Mouse (Mus musculus): ENCODE data around the gene Pde4d. TPM values are rescaled to one million over a fixed set of nuclear protein-coding genes. Genes with fewer than 3 reads are reported as not detected.

Gene Pde4d
- polyA plus RNA-seq, 1 experiment from 2014 or later = 29.2 TPM

DNA sequence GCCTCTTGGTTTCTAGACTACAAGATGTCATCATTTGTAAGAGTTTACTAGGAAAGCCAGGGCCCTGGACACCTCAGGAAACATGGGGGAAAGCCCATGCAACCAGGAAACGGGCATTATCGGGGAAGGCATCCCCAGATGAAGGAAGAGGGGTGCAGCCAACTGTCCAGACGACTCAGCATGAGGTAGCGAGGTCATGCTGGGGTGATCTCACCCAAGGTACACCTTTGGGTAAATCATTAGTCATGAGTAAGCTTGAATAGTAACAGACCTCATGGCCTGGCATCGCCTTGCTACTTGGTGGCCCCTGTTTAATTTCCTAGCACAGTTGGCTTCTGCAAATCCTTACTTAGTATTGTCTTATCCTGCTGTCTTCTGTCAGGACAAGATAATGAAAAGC lies 1105.8 kb downstream of the Pde4d start:
- H3K36me3 ChIP-seq (ENCODE audit: control insufficient read depth, insufficient read depth, low read length) = no peaks in the 10 kb centered on the region
- ATAC-seq (ENCODE audit: insufficient number of reproducible peaks, insufficient read depth, low FRiP score, low read depth) = no peak
- H3K4me1 ChIP-seq (ENCODE audit: control insufficient read depth in 2 of 2, insufficient read depth in 2 of 2, low read length in 2 of 2) = no peaks in the 10 kb centered on the region
- 73% methylated on average over 5 of the region's 5 CpGs for WGBS
- H3K27ac ChIP-seq (replicated peaks in 1 of 2; ENCODE audit: control insufficient read depth in 1 of 2, insufficient read depth in 1 of 2, low read depth in 2 of 2, low read length in 2 of 2) = no peak overlapping the region
- H3K9ac ChIP-seq (ENCODE audit: low read length) = no peak overlapping the region
- H3K4me2 ChIP-seq (ENCODE audit: low read length) = no peak overlapping the region
- H3K4me3 ChIP-seq (ENCODE audit: control insufficient read depth in 1 of 2, insufficient read depth in 1 of 2, low read depth in 1 of 2, low read length in 2 of 2) = no peak overlapping the region
- H3K9me3 ChIP-seq (ENCODE audit: control insufficient read depth, low read length) = no peaks in the 10 kb centered on the region
- H3K27me3 ChIP-seq (ENCODE audit: control insufficient read depth, insufficient read depth, low read length) = no peaks in the 10 kb centered on the region

GRCm38 (mm10) chr13:109556853-109557252 lies 1107.1 kb downstream of the Pde4d start:
- no peak overlapping the region for H3K27ac ChIP-seq (replicated peaks in 1 of 2; ENCODE audit: control insufficient read depth in 1 of 2, insufficient read depth in 1 of 2, low read depth in 2 of 2, low read length in 2 of 2)
- H3K9me3 ChIP-seq (ENCODE audit: control insufficient read depth, low read length) = no peaks in the 10 kb centered on the region
- H3K4me2 ChIP-seq (ENCODE audit: low read length) = no peak overlapping the region
- H3K4me3 ChIP-seq (ENCODE audit: control insufficient read depth in 1 of 2, insufficient read depth in 1 of 2, low read depth in 1 of 2, low read length in 2 of 2) = no peak overlapping the region
- no peak for ATAC-seq (ENCODE audit: insufficient number of reproducible peaks, insufficient read depth, low FRiP score, low read depth)
- H3K36me3 ChIP-seq (ENCODE audit: control insufficient read depth, insufficient read depth, low read length) = no peaks in the 10 kb centered on the region
- no peaks in the 10 kb centered on the region for H3K4me1 ChIP-seq (ENCODE audit: control insufficient read depth in 2 of 2, insufficient read depth in 2 of 2, low read length in 2 of 2)
- 82% methylated on average over 4 of the region's 4 CpGs for WGBS
- no peak overlapping the region for H3K9ac ChIP-seq (ENCODE audit: low read length)
- no peaks in the 10 kb centered on the region for H3K27me3 ChIP-seq (ENCODE audit: control insufficient read depth, insufficient read depth, low read length)

- Histone ChIP-seq H3K4me2 (ENCODE audit: low read length) (no peak overlapping the region), H3K4me3 (ENCODE audit: control insufficient read depth in 1 of 2, insufficient read depth in 1 of 2, low read depth in 1 of 2, low read length in 2 of 2) (no peak overlapping the region), H3K4me1 (ENCODE audit: control insufficient read depth in 2 of 2, insufficient read depth in 2 of 2, low read length in 2 of 2) (no peaks in the 10 kb centered on the region), H3K9me3 (ENCODE audit: control insufficient read depth, low read length) (no peaks in the 10 kb centered on the region), H3K9ac (ENCODE audit: low read length) (no peak overlapping the region), H3K27ac (replicated peaks in 1 of 2; ENCODE audit: control insufficient read depth in 1 of 2, insufficient read depth in 1 of 2, low read depth in 2 of 2, low read length in 2 of 2) (no peak overlapping the region), H3K27me3 (ENCODE audit: control insufficient read depth, insufficient read depth, low read length) (no peaks in the 10 kb centered on the region), H3K36me3 (ENCODE audit: control insufficient read depth, insufficient read depth, low read length) (no peaks in the 10 kb centered on the region)
- WGBS = 71% methylated on average over 12 of the region's 12 CpGs
- ATAC-seq (ENCODE audit: insufficient number of reproducible peaks, insufficient read depth, low FRiP score, low read depth) = no peak
Observed at GRCm38 (mm10) chr13:109558341-109559257, 1108.9 kb downstream of the Pde4d start.

GRCm38 (mm10) chr13:109560261-109560660 lies 1110.5 kb downstream of the Pde4d start:
- Histone ChIP-seq H3K4me1 (ENCODE audit: control insufficient read depth in 2 of 2, insufficient read depth in 2 of 2, low read length in 2 of 2) (no peaks in the 10 kb centered on the region), H3K27ac (replicated peaks in 1 of 2; ENCODE audit: control insufficient read depth in 1 of 2, insufficient read depth in 1 of 2, low read depth in 2 of 2, low read length in 2 of 2) (no peak overlapping the region), H3K4me3 (ENCODE audit: control insufficient read depth in 1 of 2, insufficient read depth in 1 of 2, low read depth in 1 of 2, low read length in 2 of 2) (no peak overlapping the region), H3K4me2 (ENCODE audit: low read length) (no peak overlapping the region), H3K9ac (ENCODE audit: low read length) (no peak overlapping the region), H3K36me3 (ENCODE audit: control insufficient read depth, insufficient read depth, low read length) (no peaks in the 10 kb centered on the region), H3K9me3 (ENCODE audit: control insufficient read depth, low read length) (no peaks in the 10 kb centered on the region), H3K27me3 (ENCODE audit: control insufficient read depth, insufficient read depth, low read length) (no peaks in the 10 kb centered on the region)
- ATAC-seq (ENCODE audit: insufficient number of reproducible peaks, insufficient read depth, low FRiP score, low read depth) = no peak
- 75% methylated on average over 4 of the region's 4 CpGs for WGBS

DNA sequence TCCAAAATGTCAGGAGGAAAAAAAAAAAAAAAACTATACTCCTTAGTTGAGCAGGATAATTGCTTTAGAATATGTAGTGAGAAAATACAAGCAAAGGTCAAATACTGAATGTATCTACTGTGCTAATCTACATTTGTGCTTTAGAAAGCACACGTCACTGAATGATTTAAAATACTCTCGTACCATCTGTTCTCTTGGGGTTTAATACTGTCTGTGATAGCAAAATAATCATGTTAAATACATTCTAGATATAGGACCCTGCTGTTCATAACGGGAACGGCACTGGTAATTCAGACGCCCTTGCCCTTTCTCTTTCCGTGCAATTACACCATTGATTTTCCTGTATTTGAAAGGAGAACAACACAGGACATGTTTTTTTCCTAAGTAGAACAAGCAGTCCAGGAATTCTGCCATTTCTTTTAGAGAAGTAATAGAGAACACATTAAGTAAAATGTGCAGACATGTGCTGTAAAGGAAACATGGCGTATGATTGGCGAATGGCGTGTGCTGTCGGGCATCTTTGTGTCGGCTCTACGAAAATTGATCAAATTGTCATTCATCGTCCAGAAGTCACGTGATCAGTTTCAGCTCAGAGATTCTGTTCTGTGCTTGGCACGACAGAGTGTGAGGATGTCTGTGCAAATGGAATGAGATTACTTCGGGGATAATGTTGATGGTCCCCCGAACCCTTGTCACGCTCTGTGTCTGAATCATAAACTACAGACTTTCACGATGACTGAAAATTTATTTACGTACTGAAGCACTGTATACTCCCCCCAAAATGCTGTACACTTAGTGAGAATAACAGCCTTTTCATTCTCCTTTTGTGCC lies 1119.1 kb downstream of the Pde4d start:
- Histone ChIP-seq H3K4me2 (ENCODE audit: low read length) (no peak overlapping the region), H3K9ac (ENCODE audit: low read length) (no peak overlapping the region), H3K27me3 (ENCODE audit: control insufficient read depth, insufficient read depth, low read length) (no peaks in the 10 kb centered on the region), H3K36me3 (ENCODE audit: control insufficient read depth, insufficient read depth, low read length) (no peaks in the 10 kb centered on the region), H3K27ac (replicated peaks in 1 of 2; ENCODE audit: control insufficient read depth in 1 of 2, insufficient read depth in 1 of 2, low read depth in 2 of 2, low read length in 2 of 2) (no peak overlapping the region), H3K4me1 (ENCODE audit: control insufficient read depth in 2 of 2, insufficient read depth in 2 of 2, low read length in 2 of 2) (no peaks in the 10 kb centered on the region), H3K9me3 (ENCODE audit: control insufficient read depth, low read length) (no peaks in the 10 kb centered on the region), H3K4me3 (ENCODE audit: control insufficient read depth in 1 of 2, insufficient read depth in 1 of 2, low read depth in 1 of 2, low read length in 2 of 2) (no peak overlapping the region)
- no peak for ATAC-seq (ENCODE audit: insufficient number of reproducible peaks, insufficient read depth, low FRiP score, low read depth)
- 89% methylated on average over 20 of the region's 20 CpGs for WGBS

- no peak for ATAC-seq (ENCODE audit: insufficient number of reproducible peaks, insufficient read depth, low FRiP score, low read depth)
- no peak overlapping the region for H3K27ac ChIP-seq (replicated peaks in 1 of 2; ENCODE audit: control insufficient read depth in 1 of 2, insufficient read depth in 1 of 2, low read depth in 2 of 2, low read length in 2 of 2)
Observed at GRCm38 (mm10) chr13:109569491-109569890, 1119.7 kb downstream of the Pde4d start.

DNA sequence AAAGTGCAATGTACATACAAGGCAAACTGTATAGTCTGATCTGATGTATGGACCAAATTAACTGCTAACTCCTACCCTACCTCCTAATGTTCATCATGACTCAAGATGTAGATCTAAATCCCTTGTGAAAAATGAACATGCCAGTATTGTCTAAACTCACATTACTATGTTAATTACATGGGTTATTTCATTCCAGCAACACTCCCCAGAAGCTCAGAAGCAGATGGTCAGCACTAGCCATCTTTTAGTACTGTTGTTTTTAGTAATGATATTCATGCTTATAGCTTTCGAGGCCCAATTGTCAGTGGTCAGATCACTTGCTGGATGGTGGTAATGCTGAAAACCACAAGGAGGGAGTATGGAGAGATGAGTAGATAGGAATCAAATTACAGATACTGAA lies 1127.0 kb downstream of the Pde4d start:
- H3K9ac ChIP-seq (ENCODE audit: low read length) = no peak overlapping the region
- ATAC-seq (ENCODE audit: insufficient number of reproducible peaks, insufficient read depth, low FRiP score, low read depth) = no peak
- H3K4me3 ChIP-seq (ENCODE audit: control insufficient read depth in 1 of 2, insufficient read depth in 1 of 2, low read depth in 1 of 2, low read length in 2 of 2) = no peak overlapping the region
- H3K27ac ChIP-seq (replicated peaks in 1 of 2; ENCODE audit: control insufficient read depth in 1 of 2, insufficient read depth in 1 of 2, low read depth in 2 of 2, low read length in 2 of 2) = no peak overlapping the region
- H3K4me2 ChIP-seq (ENCODE audit: low read length) = no peak overlapping the region
- no peaks in the 10 kb centered on the region for H3K9me3 ChIP-seq (ENCODE audit: control insufficient read depth, low read length)
- no peaks in the 10 kb centered on the region for H3K36me3 ChIP-seq (ENCODE audit: control insufficient read depth, insufficient read depth, low read length)
- WGBS = 73% methylated on average over 1 of the region's 1 CpGs
- H3K4me1 ChIP-seq (ENCODE audit: control insufficient read depth in 2 of 2, insufficient read depth in 2 of 2, low read length in 2 of 2) = 0 out of 4 replicates have a peak, but pooled peaks cover 0 to 8% of the 10 kb centered on the region in 2 experiments
- no peaks in the 10 kb centered on the region for H3K27me3 ChIP-seq (ENCODE audit: control insufficient read depth, insufficient read depth, low read length)

More at GRCm38 (mm10) chr13:109569491-109569890, 1119.7 kb downstream of the Pde4d start:
- H3K36me3 ChIP-seq (ENCODE audit: control insufficient read depth, insufficient read depth, low read length) = no peaks in the 10 kb centered on the region
- H3K9ac ChIP-seq (ENCODE audit: low read length) = no peak overlapping the region
- H3K27me3 ChIP-seq (ENCODE audit: control insufficient read depth, insufficient read depth, low read length) = no peaks in the 10 kb centered on the region
- 73% methylated on average over 5 of the region's 5 CpGs for WGBS
- no peaks in the 10 kb centered on the region for H3K4me1 ChIP-seq (ENCODE audit: control insufficient read depth in 2 of 2, insufficient read depth in 2 of 2, low read length in 2 of 2)
- no peaks in the 10 kb centered on the region for H3K9me3 ChIP-seq (ENCODE audit: control insufficient read depth, low read length)
- no peak overlapping the region for H3K4me2 ChIP-seq (ENCODE audit: low read length)
- no peak overlapping the region for H3K4me3 ChIP-seq (ENCODE audit: control insufficient read depth in 1 of 2, insufficient read depth in 1 of 2, low read depth in 1 of 2, low read length in 2 of 2)
